Mouse (Mus musculus) WW6 (cell line): ENCODE data around the gene Socs7.

Source experiments
- DNase-seq: peaks from one replicate; pipeline ENCODE4 v3.0.0-alpha.2; 2013; ENCODE audit warnings: low read depth, low spot score

The Socs7 gene

DNA sequence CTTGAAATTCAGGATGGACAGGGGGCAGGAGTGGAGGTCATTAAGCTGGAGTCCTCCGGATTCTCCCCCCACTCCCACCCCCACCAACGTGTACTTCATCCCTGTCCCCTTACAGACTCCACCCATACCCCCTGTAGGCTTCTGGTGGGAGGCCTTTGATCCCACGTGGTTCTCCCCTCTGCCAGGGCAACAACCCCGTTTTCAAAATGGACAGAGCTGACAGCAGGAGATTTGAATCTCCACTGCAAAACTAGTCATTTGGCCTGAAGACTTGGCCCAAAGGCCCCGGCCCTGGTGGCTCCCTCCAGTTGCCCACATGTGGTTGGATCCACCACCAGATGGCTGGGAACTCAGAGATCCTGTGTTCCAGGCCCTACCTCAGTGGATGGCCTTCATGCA lies 54.3 kb downstream of the Socs7 start:
- no peak for DNase-seq

DNA sequence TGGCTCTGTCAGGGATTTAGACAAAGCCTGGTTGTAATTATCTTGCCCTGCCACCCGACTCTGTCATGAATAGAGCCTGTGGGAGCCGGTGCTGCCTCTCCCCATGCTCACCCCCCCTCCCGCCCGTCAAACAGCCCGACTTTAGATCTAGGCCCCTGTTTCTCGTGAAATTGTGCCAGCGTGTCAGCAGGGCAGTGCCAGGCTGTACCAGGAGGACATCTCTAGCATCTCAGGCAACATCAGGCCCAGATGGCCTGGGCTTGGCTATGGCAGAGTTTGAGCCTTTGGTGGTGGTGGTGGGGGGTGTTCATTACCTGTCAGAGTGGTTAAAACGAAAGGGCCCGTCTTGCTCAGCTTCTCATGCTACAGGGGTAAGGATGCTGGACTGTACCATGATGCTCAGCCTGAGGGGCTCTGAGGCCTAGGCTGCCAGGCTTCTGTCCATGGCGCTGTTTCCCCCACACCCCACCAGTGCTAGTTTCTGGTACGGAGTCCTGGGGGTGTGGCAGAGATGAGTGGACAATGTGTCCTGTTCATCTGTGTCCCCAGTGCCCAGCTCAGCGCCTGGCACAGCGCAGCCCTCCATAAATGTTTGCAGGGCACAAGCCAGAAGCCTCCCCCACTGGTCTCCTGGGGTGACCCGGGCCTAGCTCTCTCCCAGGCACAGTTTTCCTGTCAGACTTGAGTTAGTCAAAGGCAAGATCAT lies 56.6 kb downstream of the Socs7 start:
- DNase-seq = no peak

DNA sequence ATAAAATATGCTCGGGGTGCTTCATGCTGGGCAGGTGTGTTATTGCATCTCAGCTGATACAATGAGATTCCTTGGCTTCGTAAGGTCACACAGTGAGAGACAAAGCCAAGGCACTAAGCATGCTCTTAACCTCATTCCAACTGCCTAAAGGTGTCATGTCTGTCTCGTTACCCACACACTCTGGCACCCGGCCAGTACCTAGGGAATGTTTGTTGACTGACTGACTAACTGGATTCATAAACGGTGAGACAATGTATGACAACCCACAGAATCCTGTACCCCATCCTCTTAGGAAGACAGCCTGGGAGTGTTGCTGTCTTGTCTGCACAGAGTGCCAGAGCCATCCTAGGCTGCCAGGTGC lies 57.2 kb downstream of the Socs7 start:
- DNase-seq = no peak

DNA sequence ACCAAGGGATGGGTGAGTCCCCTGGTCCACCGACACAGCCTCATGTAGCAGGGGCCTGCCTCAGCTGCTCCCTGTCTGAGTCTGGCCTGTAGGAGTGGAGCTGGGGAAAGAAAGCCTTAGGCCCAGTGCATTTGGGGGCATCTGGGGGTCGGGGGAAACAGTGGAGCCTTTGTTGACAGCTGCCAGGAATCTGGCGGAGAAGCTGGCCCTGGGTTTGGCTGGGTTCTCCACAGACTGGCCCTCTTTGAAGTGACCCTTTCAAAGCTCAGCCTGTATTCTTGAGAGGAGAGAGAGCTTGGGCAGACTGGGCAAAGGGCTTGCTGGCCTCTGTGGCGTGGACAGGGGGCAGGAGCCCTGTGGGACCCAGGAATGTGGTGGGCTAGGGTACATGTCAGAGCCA lies 60.2 kb downstream of the Socs7 start:
- DNase-seq = no peak

DNA sequence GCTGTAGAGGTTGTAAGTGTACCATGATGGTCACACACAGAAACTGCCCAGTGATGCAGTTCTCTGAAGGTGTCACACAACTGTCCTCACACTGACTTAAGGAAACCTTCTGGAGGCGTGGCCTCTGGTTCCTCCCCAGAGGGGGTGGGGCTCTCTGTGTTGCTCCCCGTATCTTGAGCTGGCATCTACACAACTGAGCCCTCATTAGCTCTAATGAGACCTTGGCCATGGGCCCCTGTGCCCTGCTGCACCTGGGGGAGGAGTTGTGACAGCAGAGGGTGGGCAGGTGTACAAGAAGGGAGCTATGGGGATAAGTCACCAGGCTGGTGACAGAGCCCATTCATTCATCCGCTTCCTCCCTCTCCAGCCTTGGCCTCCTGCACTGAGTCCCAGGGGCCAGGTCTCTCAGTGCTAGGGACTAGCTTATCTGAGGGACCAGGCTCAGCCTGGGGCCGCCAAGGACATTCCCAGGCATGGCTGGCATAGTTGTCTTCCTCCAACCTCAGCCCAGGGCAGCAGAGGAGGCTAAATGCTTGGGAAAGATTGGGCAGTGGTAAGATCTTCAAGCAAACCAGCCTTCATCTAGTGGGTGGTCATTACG lies 61.8 kb downstream of the Socs7 start:
- no peak for DNase-seq

DNA sequence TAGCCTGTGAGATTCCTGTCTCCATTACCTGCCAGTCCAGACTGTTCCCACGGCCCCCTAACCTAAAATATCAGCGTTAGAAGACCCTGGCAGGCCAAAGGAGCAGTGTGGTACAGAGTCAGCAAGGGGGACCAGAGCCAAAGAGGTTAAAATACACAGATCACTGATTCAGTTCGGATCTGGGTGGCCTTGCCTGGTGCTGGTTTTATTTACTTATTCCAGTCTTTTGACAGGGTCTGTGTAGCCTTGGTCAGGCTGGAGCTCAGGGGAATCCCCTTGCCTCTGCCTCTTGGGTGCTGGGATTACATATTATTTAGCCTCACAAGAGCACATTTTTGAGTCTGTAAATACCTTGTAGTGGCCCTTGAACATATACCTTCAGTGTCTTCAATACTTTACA lies 62.5 kb downstream of the Socs7 start:
- DNase-seq = no peak

DNA sequence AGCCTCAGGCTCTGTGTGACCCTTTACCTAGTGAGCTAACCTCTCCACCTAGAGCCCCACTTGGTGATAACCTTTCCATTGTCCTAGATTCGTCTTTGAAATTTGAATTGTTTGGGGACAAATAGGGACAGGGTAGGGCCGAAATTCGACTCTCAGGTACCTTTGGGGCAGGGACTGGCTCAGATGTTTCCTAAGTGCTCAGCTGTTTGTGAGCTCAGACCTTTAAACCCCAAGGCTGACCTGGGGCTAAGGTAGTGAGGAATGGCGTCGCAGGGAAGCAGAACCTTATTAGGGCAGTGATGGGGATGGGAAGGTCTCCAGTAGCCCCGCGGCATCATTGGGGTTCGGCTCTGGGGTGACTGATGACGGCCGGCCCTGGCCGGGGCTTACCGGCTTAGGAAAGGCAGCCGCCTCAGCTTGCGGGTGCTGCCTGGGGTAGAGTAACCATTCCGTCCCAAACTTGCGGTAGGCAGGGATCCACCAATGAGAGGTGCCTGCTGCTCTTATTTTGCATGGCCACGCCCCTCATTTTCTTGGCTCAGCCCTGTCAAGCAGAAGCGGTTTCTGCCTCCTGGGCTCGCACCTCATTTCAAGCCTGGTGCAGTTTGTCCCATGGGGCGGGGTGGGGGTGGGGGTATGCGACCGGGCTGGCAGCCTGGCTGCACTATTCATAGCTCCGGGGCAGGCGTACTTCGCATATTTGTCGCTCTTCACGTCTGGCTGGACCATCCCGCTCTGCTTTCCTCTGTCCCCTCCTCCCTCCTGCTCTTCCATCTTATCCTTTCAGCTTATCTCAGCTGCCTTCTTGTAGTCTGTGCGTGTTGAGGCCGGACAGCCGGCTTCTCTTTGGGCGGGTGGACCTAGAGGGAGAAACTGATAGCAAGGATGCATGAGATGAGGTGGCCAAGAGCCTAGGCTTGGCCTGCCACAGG lies 65.7 kb downstream of the Socs7 start:
- peak; percentile 83 for DNase-seq

DNA sequence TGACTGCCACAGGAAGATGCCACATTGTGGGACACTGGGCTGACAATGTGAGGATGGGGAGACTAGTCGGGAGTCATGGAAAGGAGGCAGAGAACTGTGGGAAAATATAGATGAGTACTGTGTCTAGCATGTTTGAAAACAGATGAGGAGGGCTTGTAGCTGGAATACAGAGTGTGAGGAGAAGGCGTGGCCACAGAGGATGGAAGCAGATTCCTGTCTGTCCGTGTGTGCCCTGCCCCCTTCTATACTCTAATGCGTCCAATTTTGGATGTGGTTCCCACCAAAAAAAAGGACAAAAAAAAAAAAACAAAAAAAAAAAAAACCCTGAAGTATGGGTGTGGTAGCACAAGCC lies 66.4 kb downstream of the Socs7 start:
- DNase-seq = no peak

DNA sequence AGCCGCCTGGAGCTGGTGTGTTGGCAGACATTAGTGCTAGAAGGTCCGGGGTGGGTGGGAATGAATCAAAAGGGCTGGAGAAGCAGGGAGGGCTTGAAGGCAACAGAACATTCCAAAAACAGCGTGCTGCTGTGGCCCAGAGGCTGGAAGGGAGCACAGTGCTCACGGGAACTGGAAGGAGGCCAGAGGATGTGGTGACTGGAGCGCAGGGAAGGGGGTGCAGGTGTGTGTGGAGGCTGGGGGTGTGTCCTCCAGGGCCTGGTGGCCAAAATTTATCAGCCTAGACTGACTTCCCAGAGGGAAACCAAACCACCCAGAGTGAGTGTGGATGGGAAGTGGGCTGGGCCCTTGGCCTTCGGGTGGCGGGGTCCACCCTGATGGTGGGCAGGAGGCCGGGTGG lies 67.3 kb downstream of the Socs7 start:
- no peak for DNase-seq

DNA sequence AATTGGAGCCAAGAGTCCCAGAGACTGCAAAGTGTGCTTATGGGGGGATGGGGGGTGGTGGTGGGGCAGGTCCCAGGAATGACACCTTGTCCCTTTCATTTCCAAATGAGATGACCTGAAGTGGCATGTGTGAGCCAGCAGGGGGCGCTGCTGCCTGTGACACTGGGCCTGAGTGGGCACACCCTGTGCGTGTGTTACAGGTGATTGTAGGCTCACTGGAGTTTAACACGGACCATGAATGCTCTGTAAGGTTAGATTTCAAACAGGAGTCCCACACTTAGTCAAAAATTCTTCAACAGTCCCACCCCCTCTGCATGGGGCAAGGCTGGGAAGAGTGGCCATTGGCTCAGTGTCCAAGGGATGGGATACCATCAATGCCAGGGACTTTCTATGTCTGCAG lies 69.7 kb downstream of the Socs7 start:
- no peak for DNase-seq

DNA sequence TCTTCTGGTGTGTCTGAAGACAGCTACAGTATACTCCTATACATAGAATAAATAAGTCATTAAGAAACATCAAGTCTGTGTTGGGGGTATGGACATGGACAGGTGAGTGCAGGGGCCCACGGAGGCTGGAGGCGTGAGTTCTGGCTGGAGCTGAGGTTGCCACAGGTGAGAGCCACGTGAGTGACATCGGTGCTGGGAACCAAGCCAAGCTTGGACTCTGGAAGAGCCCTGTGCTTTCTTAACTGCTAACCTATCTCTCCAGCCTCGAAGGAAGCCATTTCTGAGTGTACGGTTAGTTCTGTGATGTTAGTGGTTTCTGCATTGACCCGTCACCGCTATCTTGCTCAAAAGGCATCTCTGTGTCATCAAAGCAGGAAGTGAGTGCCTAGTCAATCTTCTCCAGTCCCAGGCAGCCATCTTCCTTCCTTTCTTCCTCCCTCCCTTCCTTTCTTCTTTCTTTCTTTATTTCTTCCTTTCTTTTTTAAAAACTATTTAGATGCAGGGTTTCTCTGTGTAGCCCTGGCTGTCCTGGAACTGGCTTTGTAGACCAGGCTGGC lies 70.7 kb downstream of the Socs7 start:
- DNase-seq = no peak

DNA sequence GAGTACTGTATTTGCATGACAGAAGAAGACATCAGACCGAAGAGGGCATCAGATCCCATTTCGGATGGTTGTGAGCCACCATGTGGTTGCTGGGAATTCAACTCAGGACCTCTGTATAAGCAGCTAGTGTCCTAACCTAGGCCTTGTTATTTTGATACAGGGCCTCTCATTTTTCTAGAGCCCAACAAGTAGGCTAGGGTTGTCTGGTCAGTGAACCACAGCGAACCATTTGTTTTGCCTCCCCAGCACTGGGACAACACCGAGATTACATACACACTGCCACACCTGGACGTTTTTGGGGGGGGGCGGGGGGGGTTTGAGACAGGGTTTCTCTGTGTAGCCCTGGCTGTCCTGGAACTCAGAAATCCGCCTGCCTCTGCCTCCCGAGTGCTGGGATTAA lies 71.8 kb downstream of the Socs7 start:
- DNase-seq = no peak

DNA sequence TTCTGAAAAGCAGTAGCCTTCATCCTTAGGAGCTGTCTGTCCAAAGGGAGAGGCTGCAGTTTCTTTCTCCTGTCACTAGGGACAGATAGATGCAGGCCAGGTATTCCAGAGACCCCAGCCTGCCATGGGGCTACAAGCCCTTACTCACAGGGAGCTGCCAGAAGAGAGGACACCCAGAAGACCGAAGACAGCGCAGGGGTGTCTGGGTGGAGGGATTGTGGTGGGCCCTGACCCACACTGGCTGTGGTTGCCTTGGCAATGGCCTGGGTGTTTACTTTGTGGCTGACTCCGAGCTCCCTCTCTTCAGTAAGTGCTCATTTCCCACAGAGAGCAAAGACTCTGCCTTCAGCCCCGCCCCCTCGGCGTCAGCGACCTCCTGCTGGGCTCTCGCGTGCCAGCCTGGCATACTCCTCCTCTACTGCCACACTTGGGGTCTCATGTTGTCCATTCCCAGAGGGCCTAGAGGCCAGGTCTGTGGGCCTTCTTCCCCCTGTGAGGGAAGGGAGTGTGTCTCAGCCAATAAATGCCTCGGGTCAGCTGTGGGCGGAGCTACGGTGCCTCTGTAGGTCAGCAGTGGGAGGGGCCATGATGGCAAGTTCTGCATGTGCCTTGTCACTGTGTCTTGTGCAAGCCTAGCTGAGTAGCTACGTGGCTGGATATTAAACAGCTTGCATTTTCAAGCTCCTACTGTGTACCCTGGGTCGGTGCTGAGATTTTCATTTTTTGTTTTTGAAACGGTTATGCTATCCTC lies 72.5 kb downstream of the Socs7 start:
- DNase-seq = peak; percentile 71

DNA sequence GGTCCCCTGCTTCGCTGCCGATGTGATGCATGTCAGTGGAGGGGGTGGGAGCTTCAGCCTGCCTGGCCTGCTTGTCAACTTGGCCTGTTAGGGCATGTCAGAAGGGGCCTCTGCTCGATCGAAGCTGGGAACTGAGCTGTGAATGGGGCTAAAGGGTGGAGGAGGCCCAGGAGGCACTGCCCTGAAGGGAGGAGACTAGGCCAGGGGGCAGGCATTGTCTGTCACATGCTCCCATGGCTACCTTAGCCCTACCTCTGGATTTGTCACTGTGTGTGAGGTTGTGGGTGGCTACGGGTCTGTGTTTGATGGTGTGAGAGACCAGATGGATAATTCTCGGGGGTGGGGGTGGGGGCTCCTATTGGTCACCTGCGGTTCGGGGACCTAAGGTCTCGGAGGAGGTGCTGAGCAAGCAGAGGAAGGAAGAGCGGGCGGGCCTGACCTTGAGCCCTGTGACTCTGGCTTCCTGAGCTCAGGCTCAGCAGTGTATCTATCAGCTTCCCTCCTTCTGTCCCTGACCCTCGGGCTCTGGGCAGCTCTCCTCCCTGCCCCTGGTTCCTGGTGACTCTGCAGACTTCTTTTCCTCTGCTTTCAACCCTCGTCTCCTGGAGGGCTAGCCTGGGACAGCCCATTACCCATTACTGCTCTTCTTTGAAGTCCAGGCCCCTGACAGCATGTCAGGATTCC lies 73.6 kb downstream of the Socs7 start:
- DNase-seq = no peak

DNA sequence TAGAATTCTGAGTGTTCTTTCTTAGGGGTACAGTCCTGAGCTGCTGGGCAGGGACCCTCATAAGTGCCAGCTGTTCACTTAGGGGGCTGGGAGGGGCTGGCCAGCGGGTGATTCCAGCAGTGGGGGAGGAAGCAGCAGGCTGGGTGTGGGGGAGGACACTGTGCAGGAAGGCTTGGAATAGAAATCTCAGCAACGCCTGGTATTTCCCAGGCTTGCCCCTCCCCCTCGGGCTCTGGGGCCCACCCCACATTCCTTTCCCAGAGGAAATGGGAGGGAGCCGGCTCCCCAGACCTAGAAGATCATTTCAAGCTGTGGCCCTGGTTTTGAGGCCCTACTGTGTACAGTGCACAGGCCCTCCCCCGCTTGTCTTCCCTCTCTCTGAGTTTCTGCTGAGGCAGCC lies 75.4 kb downstream of the Socs7 start:
- DNase-seq = no peak

DNA sequence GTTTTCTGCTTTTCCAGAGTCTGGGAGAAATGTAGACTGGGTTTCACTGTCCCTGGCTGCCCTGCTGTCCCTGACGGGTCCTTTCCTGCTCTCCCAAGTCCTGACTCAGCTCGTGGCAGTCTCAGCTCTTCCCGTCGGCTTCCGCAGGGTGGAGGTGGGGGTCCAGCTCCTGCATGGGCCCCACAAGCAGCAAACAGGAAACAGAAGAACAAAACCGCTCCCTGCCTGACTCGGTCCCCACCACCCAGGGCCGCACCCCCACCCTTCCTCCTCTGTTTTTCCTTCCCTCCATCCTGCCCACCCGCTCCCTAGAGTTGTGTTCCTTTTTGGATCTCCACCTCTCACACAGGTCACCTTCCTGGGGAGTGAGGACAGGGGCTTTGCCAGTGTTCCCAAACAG lies 76.5 kb downstream of the Socs7 start:
- no peak for DNase-seq

DNA sequence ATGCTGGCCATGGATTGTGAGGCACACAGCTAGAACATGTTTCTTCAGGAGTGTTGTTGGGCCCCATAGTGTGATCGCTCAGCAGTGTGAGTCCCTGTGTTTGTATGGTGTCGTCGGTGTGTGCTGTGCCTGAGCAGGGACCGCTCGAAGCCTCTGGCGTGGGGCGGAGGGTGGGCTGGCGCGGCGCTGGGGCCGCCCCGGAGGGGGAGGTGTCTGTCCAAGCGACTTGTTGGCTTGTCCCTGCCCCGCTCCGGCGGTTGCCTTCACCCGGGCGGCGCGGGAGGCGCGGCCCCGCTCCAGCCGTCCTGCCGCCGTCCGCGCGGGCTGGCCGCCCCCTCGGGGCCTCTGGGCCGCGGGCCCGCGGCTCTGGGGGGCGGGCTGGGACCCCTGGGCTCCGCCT lies 77.6 kb downstream of the Socs7 start:
- no peak for DNase-seq

DNA sequence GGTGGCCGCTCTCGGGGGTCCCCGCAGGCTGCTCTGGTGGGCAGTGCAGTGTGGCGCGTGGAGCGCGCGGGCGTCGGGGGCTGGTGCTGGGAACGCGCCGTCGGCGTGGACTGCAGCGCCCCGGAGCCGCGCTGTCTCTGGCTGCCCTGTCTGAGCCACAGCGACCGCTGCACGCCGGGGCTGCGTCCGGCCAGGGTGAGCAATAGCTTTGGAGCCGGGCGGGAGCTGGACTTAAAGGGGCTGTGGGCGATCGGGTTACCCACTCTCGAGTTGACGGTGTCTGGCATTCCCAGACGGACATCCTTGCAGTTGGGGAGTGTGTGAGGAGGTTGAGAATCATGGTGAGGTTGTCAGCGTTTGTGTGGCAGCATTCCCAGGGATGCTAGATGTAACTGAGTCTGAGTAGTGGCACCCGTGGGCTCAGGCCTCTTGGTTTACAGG lies 78.1 kb downstream of the Socs7 start:
- DNase-seq = no peak

DNA sequence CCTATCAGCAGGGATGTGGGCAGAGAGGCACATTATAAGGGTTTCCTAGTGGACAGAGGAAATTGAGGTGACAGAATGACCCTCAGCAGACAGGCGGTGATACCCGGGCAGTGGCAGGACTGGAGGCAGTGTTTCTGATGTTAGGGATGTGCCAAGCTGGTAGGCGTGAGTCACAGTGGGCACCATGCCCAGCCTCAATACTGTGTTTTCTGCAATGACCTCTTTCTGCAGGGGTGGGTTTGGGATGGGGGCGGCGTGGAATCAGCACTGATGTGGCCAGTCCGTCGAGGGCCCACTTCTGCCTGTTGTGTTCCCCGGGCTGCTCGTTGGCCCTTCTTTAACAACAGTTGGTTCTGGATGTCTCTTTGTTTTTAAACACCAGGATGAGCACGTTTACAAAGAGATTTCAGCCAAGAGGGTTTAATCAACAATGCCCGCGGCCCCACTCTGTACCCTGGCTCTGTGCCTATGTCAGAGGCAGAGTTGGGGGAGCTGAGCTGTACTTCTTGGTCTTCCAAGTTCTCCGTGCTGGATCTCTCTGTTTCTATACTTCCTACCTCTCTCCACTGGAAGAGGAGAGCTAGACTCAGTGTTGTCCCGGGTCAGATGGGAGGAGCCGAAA lies 78.8 kb downstream of the Socs7 start:
- no peak for DNase-seq

DNA sequence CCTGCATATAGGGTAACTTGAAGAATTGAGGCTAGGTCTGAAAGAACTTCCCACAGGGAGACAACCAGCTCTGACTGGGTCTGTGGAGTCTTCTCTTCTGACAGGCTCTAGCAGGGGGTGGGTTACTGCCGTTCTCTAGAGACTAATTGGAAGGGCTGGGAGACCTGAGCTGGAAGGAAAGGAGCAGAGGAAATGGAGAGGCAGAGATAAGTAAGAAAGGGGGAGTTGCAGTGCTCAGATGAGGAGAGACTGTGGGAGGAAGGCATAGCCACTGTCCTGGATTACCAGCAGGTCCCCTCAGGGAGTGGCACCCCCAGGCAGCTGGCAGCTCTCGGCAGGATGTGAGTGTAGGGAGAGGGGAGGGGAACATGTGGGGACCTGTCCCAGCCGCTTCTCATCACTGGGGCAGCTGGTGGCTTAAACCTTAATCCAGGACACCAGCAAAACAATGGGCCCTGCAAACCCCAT lies 79.3 kb downstream of the Socs7 start:
- no peak for DNase-seq
